Mouse (Mus musculus): ENCODE results near the gene Ubl4b. TPM values are rescaled to one million over a fixed set of nuclear protein-coding genes. Genes with fewer than 3 reads are reported as not detected.

Ubl4b gene
- polyA plus RNA-seq (2015; fragmentation: Nextera tagmentation; extraction: Ambion mirVana), result not detected in 2 replicates

DNA sequence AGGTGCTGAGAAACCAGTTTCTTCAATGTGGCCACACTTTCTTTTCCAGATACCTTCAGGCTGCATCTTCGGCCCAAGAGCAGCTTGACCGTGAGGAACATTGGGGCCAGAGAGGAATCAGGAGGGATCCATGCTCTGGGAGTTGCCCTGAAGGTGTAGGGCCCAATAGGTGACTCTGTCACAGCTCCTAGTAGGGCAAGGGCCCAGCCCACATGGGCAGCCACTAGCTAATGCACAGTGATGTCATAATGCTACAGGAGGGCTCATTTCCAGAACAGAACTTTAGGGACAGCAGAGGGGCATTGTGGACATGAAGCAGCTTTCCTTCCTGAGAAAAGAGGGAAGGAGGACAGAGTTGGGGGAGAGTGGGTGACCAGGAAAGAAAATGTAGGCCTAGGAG, at the start of gene Ubl4b:
Gene Ubl4b, minus strand, starts transcription at position 232 of the 400 bp plus-strand sequence.
- DNase-seq (ENCODE audit: low spot score), result no peak

GRCm38 (mm10) chr3:107600127-107600526, 45.3 kb upstream of the Ubl4b start:
- no peak for DNase-seq (ENCODE audit: low spot score)

DNA sequence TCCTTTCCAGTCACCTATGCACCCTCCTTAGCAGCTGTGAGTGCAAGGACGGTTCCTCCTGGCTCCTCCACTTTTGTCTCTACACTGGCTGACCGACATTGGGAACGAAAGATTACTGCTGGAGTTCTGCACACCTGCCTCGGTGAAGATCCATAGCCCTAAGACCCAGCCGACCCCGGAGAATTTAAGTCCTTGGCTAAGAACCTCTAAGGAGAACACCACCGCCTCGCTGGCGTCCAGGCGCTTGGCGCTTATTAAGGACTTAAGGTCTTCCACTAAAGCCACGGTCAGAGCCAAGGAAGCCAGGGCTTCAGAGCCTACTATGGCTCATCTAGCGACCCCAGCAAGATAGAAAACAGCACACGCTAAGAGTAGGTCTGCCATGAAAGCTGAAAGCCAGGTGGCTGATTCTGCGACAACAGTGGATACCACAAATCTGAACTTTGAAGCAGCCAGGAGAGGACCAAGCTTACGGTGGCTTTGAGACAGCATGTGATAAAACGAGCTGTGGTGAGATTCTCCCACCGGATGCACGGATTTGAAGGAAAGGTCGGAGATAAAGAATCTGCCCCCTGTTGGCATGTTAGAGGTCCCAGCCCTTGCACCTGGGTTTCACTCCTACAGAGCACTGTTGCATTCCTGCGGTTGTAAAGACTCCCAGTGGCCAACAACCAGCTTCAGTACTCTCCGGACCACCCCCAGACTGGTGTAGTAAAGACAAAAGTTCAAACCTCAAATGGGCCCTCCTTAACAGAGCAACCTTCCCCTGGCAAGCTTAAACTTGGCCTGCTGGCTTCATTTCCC, 42.9 kb upstream of the Ubl4b start:
- peak; percentile 10 for DNase-seq (ENCODE audit: low spot score)

DNA sequence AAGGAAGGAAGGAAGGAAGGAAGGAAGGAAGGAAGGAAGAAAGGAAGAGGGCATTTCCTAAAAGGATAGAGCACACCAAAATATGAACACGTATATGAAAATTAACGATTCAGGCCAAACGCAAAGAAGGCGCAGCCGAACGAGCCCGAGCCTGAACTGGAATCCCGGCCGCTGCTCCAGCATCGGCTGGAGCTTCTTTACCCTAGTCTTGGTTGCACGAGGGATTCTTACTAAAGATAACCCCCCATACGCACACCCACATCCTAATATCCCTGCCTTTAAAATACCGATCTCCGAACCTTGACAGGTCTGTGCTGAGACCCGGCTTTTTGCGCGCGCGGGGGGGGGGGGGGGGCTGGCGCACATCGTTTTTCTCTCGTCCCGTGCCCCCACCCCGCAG, 42.3 kb upstream of the Ubl4b start:
- no peak for DNase-seq (ENCODE audit: low spot score)

- DNase-seq (ENCODE audit: low spot score), result no peak
Measured at GRCm38 (mm10) chr3:107596559-107596958, 41.7 kb upstream of the Ubl4b start.

DNA sequence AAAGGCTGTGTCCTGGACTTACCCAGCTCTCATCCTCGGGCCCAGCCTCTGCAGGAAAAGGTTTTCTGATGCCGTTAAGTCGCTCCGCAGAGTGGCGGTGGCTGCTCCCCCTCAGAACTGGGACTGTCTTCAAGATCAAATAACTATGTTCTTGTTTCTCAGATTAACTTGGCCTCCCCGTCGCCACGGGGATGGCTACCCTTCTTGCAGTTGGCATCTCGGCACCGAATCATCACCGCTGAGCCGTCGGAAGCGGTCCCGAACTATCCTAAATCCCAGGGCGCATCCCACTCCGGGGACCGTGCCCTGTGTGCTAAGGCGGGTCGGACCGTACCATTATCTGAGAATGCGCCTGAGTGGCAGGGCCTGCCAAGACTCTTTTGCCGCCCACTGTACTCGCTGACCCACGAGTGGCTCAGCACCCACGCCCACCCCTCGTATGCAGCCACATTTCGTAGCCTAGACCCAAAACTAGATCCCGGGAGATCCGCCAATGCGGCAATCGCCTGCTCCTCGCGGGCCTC, 41.1 kb upstream of the Ubl4b start:
- DNase-seq (ENCODE audit: low spot score), result no peak

- DNase-seq (ENCODE audit: low spot score), result no peak
Measured at GRCm38 (mm10) chr3:107595264-107595937, 40.5 kb upstream of the Ubl4b start.

- DNase-seq (ENCODE audit: low spot score), result no peak
Measured at GRCm38 (mm10) chr3:107594662-107595263, 39.9 kb upstream of the Ubl4b start, which contains the start of gene Alx3. Gene Alx3, plus strand, starts transcription at chr3:107595031.

GRCm38 (mm10) chr3:107593632-107594031, 38.8 kb upstream of the Ubl4b start:
- DNase-seq (ENCODE audit: low spot score), result no peak

DNA sequence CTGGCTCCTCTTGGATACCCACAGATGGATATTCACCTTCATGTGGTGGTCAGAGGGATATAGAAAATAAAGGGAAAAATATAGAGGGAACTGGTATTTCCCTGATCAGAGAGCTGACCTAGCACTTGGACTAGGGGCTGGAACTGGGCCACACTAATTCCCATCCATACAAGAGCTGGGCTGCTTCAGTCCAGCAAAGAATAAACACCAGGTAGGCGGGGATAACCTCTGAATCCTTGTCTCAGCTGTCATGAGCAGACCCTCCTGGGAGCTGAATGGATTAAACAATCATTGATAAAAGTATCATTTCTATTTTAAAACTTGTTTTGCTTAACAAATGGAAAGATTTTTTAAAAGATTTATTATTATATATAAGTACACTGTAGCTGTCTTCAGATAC, 36.7 kb upstream of the Ubl4b start:
- no peak for DNase-seq (ENCODE audit: low spot score)

DNA sequence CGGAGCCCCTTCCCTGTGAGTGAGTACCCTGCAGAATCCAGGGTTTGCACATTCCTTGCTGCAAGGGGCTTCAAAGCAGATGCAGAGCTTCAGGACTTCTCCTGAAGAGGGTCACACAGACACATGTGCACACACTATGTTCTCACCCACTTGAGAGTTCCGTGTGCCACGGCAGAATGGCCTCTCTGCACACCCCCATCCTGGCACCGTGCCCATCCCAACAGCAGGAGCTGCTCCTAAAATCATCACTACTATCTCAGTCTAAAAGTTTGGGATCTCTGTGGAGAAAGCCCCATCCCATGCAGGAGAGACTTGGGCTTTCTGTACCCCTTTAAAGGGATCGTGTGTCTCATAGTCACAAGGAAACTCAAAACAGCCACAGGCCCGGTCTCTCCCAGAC, 31.6 kb upstream of the Ubl4b start:
- no peak for DNase-seq (ENCODE audit: low spot score)

GRCm38 (mm10) chr3:107583893-107584292, 29.0 kb upstream of the Ubl4b start:
- no peak for DNase-seq (ENCODE audit: low spot score)

DNA sequence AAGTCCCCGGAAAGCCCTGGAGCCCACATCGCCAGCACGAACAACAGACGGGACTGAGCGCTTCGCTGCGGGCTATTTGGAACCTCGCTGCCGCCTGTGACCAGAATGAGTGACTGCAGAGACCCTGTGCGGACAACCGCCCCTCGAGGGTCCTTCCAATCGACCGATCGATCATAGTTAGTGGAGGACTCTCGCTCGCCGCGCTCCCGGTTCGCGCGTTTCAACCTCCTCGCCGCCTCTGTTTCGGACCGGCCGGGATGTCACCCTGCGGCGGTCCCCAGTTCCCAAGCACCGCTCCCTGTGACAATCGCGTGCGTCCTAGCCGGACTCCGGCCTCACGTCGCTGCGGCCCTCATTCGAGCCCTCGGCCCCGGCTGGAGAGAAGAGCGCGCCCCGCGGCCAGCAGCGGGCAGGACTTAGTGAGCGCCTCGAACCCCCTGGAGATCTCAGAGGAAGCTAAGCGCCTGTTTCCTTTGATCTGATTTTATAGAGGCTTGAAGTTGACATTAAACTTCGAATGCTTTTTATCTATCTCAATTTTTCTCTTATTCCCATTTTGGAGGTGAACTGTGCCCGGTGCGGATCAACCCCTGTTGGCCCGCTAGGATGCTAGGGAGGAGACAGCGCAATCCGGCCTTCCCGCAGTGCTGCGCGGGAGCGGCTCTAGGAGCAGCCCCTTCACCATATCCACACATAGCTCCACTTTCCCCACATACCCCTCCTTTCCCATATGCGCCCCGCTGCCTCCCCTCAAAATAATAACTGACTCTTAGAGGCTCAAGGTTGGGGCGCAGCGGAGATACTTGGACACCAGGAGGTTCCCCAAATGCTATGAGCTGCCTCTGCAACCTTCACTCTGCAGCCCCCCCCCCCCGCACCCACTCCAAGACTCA, 28.2 kb upstream of the Ubl4b start:
- no peak for DNase-seq (ENCODE audit: low spot score)

DNA sequence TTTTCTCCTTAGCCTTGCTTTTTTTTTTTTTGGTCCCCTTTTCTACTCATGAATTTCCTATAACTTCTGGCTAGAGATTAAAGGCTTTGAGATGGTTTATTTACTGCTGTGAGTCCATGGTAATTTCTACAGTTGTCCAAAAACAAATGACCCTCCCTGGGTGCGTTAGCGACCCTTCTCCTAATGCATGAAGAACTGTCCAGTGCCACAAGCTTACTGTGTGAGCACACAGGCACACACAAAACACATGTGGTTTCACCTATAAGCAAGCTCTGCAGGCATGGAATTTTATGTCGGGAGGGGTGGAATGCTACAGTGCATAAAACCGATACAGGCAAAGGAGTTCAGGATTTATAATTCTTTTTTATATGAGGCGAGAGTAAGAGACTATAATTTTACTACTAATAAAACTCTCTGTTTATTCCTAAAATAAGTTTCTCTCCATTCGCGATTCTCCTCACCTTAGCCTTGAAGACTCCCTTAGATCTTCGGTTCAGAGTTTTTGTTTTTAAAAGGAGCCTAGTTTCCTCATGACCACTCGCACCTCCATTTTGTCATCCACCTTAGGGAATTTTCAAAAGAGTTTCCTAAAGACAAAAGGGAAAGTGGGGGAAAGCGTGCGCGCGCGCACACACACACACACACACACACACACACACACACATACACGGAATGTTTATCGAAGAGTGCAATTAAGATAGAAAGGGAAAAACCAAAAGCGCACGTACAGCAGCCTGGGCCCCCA, 27.4 kb upstream of the Ubl4b start:
- no peak for DNase-seq (ENCODE audit: low spot score)

DNA sequence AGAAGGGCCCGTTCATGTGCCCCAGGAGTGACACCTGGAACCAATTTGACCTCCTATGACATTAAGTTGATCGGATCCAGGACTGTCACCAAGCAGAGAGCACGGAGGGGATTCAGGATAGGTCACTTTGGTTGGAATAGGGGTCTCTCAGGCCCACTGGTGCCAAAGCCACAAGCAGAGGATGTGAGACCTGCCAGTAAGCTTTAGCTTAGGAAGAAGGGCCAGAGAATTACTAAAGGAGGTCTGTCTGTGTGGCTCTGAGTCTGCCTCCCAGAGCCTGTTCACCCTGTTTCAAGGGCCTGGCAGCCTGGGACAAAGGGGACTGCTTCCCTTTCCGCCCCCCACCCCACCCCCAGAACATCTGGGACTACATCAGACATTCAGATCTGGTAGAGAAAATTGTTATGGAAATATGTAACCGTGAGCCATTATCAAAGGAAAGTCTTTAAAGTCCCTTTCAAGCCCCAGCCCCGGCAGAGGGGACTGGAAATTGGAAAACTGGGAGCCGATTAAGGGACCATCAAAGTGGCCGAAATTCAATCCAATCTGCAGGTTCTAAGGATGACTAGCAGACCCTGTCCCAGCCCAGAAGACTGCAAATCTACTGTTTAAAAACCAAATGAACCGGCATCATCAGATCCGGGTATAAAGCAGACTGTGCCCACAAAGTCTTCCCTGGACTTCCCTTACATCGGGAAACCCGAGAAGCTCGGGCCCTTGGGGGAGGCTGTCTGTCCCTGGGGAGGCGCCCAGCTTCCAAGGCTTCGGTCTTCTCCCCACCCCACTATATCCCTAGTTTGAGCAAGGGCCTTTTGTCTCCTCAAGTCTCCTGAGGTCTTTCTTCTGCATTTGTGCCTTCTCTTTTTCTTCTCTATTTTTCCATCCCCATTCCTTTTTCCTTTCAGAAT, 26.5 kb upstream of the Ubl4b start:
- no peak for DNase-seq (ENCODE audit: low spot score)

- DNase-seq (ENCODE audit: low spot score), result peak; percentile 63
Measured at GRCm38 (mm10) chr3:107579466-107579865, 24.6 kb upstream of the Ubl4b start.

DNA sequence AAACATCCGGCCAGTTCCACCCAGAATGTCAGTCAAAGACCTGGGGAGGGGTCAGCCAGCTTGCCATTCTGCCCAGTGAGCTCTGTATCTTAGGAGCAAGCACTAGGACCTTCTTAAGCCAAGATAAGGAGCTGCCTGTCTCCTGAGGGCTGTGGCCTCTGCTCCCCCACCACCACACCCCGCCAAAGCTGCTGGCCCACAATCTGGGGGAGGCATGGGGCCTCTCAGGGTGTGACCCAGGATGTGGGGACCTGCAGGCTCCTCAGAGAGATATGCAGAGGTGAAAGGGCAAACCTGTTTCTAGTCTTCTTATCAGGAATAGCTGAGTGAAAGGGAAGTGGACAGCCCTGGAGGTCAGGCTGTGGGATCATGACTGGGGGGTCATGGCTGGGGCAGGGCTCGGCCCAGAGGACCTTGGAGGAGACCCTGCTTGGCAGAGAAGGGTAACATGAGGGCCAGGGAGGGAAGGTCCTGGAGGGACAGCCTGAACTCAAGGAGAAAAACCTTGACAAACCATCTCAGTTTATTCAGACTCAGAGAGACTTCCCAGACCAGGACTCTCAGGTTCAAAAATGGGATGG, 23.0 kb upstream of the Ubl4b start:
- DNase-seq (ENCODE audit: low spot score), result no peak

DNA sequence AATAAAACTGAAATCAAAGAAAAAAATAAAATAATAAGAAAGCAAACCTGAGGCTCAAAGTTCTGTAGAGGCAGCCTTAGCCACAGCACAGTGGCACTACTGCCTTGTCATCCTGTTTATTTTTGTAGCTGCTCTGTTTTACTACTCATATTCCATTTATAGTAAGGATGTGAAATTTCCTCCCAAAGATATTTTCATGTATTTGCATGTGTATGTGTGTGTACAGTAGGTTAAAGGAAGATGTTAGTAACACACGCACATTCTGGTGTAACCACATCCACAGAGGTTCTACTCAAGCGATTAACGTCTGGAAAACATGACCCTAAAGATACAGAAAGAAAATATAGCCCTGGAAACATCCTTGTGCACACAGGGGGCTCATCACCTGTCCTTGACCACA, 21.9 kb upstream of the Ubl4b start:
- no peak for DNase-seq (ENCODE audit: low spot score)

GRCm38 (mm10) chr3:107571205-107571604, 16.3 kb upstream of the Ubl4b start:
- DNase-seq (ENCODE audit: low spot score), result no peak
